Mouse (Mus musculus): ENCODE measurements around the gene Tbl2.

Gene Tbl2

DNA sequence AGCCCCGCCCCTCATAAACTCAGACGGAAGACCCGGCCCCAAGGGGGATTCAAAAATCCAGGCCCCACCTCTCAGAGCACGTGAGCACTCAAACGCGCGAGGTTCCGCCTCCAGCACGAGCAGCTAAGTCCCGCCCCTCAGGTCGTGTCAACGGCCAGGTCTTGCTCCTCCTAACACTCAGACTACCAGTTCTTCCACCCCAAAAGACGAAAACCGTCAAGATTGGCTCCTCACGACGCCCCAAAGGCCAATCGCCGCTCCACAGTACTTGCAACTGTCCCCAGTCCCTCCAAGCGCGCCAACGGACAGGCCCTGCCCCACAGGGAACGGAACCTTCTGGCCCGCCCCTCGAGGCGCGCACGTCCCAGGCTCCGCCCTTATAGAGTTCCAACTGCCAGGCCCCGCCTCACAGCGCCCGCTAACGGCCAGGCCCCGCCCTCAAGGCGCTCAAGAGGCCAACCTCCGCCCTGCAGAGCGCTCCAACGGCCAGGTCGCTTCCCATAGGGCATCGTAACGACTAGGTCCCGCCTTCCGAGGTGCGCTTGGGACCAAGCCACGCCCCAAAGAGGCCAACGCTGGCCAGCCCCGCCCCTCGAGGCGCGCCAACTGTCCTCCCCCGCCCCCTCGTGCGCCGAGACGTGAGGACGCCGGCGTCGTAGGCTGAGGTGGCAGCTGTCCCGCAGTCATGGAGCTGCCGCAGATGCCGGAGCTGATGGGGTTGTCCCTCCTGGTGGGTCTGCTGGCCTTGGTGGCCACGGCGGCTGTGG, at the start of gene Tbl2:
Gene Tbl2 (plus strand): TSS at position 605 of the 767 bp plus-strand sequence.
- peak; percentile 98 to 99 for DNase-seq

DNA sequence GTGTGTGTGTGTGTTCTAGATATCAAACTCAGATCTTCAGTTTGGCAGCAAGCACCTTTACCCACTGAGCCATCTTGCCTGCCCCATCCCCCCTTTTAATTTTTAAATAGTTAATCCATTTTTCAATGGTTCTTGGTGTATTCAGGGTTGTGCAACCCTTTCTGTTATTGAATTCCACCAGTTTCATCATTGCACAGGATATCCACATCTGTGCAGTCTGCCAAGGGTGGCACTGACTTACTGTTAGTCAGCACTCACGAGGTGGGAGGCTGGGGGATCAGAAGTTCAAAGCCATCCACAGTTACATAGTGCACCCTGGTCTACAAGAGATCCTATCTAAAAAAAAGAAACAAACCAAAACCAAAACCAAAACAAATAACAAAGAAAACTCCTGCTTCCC, 48.5 kb upstream of the Tbl2 start:
- no peak for DNase-seq

DNA sequence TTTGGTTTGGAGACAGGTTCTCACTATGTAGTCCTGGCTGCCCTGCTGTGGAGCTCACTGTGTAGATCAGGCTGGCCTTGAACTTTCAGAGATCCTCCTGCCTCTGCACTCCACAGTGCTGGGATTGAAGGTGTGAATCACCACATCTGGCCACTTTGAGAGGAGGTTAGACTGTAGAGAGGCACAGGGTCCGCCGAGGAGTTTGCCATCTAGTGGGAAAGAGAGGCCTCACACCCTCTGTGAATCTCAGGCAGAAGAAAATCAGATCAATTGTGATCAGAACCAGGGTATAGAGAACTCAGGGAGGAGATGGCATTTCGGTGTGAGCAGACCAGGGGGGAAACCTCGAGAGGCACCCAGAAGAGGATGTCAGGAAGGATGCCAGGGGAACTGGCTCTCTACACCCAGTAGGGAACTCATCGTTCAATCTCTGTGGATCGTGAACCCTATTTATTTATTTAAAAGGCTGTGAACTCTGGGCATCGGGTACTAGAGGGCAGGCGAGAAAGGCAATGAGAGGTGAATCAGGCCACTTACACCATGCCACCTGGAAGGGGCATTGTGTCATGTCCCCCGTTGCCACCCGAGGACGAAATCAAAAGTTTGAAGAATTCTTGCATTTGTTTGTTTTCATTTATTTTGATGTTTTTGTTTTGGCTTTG, 45.3 kb upstream of the Tbl2 start:
- DNase-seq: no peak

DNA sequence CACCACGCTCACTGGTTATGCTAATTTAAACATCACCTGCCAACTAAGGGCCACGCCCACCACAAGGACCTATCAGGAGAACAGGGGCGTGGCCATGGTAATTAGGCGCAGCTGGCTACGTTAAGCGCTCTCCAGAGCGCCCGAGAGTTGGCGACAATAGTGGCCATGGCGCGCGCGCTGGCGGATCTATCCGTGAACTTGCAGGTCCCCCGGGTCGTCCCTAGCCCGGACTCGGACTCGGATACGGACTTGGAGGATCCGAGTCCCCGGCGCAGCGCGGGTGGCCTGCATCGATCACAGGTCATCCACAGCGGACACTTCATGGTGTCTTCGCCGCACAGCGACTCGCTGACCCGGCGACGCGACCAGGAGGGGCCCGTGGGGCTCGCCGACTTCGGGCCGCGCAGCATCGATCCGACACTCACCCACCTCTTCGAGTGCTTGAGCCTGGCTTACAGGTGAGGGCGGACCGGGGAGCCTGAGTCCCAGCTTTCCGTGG, 42.6 kb upstream of the Tbl2 start:
- DNase-seq: peak; percentile 36 to 53

DNA sequence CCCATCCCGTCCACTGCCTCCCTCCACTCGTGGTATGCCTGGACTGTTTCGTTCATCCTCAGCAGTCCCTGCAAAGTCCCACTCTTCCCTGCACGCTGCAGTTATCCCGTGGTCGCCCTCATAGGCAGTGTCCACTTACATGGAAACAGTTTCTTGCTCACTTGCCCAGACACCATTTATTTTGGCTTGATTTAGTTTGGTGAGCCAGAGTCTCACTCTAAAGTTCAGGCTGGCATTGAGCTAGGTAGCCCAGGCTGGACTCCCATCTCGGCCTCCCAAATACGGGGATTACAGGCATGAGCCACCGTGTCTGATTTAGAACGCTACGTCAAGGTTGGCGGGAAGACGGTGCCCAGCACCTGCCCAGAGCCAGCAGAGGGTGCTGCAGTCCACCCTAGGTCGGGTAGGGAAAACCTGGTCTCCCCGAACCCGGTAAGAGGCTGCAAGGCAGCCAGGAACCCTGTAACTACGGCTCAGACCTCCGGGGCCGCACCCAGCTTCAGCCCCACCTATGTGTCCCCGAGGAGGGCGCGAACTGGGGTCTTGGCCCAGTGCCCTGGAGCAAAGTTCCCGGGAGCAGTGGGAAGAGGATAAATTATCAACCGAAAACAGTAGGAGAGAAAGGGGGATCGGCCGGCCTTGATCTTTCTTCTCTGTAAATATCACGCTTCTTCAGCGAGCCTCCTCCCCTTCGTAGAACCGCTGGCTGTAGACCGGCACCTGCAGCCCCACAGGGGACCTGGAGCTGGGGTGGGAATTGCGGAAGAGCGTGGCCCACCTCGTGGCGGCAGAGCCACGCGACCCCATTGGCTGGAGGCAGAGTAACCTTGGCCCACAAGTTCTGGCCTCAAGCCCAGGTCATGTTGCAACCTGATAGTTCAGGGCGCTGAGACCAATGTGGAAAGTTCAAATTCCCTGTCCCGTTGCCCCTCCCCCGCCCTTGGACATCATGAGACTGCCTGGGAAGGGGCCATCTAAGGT, 41.6 kb upstream of the Tbl2 start:
- DNase-seq: no peak

DNA sequence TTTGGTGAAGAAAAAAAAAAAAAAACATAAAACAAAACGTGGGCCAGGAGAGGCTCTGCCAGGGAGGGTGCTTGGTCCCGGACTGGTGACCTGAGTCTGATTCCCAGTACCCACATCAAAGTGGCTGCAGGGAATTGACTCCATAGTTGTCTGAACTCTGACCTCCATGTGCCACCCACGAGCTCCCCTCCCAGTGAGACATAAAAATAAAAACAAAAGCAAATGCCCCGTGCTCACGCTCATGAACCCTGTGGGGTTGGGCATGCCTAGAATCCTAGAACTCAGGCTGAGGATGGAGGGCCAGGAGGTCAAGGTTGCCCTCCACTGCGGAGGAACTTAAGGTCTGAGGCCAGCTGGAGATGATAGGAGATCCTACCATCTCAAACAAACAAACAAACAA, 40.4 kb upstream of the Tbl2 start:
- no peak for DNase-seq

DNA sequence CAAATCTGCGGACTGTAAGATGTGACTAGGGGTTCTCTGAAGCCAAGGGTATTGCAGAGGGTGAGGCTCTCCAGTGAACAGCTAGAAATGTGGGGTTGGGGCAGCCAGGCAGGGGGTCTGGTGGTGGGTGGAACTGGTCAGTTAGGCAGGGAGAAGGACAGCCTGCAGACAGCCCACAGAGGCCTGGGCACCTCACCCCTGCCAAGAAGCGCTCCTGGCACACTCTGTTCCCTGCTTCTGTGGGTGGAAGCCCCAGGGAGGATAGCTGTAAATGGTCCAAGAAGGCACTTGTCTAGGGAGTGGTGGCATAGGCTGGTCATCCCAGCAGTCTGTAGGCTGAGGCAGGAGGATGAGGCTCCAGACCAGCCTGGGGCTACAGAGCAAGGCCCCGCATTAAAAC, 40.0 kb upstream of the Tbl2 start:
- DNase-seq: no peak

DNA sequence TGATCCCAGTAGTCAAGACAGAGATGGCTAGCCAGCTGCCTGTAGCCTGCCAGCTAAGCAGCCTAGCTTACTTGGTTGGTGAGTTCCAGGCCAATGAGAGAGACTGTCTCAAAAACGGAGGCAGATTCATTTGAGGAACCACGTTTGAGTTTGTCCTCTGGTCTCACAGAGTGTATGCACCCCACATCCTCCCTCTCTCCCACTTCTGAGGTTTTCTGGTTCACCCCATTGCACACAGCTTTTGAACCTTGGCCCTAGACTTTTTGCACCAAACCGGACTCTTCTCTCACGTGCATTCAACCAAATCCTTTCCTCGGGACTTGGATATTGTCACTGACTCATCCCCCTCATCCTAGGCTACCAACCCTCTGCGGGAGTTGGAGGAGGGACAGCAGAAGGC, 39.5 kb upstream of the Tbl2 start:
- DNase-seq: no peak

DNA sequence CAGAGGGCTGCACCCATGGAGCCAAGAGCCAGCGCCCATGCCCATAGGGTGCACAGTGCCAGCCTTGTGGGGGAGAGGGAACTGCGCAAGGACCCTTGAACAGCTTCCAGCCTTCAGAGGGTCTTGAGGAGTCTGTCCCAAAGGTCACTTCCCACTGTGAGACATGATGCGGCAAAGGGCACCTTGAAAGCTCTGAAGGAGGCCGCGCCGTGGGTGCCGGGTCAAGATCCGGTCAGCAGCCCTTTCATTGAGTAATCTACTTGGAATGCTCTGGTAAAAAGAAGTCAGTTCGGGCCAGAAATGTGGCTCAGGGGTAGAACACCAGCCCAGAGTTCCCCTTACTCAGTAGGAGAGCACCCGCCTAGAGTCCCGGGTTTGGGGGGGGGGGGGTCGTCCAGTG, 35.7 kb upstream of the Tbl2 start:
- no peak for DNase-seq

DNA sequence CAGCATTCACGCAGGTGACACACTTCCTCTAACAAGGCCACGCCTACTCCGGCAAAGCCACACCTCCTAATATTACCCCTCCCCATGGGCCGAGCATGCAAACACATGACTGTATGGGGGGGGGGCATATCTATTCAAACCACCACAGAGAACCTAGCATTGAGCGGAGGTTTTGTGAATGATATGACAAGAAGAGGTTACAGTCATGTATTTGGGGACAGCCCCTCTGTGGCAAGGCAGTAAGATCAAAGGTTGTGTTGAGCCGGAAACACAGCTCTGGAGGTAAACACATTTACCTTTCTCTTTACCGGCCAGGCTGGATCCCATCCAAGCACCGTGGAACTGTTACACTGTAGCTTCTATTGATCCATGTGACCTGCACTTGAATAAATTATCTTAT, 34.2 kb upstream of the Tbl2 start:
- no peak for DNase-seq

DNA sequence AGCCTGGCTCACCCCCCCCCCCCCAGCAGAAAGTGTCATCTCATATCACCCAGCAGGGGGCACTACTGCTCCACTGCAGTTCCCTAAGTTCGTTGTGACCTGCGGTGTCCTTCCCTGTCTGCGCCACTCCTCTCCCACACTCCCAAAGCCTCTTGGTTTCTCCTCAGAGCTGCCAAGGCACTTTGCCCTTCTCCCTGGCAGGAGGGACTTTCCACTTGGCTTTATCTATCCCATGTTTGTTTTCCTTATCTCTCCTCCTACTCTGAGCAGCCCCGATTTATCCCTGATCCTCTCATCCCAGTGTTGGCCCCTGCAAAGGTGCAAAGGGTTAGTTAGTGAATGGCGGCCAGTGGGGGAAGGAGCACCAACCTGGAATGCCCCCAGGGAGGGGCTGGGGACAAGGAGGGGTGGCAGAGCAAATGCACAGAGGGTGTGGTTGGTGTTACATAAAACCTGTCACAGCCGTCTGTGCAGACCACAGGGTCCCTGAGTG, 30.8 kb upstream of the Tbl2 start:
- DNase-seq: peak in 1 of 2 experiments; percentile 31

DNA sequence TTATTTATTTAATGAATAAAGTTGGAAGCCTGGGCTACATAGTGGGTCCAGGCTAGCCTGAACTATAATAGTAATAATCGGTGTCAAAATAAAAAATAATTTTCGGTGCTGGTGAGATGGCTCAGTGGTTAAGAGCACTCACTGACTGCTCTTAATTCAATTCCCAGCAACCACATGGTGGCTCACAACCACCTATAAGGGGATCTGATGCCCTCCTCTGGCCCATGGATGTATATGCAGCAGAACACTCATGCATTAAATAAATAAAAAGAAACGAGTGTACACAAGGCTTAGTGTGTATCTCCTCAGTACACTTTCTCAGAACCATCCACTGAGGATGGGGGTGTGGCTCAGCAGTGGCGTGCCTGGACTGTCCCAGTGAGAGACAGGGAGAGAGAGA, 28.7 kb upstream of the Tbl2 start:
- DNase-seq: no peak

DNA sequence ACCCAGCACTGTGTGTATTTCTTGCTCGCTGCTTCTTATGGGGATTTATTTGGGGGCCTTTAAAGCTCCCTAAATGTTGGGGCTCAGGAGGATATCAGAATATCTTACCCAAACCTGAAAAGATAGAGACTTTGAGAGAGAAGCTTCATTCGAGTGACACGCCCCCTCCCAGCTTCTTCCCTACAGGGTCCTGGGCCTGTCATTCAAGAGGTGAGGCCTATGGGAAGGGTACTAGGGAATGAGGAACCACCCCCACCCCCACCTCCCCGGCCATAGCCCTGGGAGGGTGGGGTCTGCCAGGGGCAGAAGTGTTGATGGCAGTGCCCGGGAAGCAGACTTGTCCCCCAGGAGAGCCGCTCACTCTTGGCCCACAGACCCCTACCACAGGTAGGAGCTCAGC, 23.3 kb upstream of the Tbl2 start:
- DNase-seq: no peak

DNA sequence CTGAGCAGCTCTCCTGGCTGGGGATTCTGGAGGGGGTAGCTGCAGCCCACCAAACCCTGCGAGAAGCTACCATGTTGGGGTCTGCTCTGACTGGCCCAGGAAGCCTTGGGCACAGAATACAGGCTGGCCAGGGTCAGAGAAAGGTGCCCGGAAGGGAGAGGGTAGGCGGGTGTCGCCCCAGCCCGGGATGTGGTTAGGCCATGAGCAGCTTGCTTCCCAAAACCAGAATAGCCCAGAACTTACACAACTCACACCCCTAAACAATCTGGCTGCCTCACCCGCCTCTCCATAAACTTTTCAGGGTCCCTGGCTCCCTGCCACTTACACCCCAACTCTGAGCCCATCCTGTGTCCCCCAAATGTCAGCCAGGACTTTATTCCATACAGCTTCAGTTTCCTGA, 21.8 kb upstream of the Tbl2 start:
- DNase-seq: no peak

DNA sequence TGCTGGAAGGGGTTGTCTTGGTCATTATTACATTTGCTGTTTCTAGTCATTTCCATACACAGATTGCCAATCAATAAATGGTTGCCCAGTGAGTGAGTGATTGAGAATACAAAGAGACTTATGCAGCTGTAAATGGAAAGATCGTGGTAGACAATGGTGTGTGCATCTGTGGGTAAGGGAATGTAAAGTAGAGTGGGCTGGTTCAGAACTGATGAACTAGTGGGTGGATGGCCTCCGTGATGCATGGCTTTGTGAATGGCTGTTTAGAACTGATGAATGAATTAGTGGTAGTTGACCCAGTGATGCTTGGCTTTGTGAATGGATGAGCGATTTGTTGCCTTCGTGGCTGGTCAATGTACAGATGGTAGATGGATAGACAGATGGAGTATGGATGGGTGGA, 19.7 kb upstream of the Tbl2 start:
- DNase-seq: no peak

DNA sequence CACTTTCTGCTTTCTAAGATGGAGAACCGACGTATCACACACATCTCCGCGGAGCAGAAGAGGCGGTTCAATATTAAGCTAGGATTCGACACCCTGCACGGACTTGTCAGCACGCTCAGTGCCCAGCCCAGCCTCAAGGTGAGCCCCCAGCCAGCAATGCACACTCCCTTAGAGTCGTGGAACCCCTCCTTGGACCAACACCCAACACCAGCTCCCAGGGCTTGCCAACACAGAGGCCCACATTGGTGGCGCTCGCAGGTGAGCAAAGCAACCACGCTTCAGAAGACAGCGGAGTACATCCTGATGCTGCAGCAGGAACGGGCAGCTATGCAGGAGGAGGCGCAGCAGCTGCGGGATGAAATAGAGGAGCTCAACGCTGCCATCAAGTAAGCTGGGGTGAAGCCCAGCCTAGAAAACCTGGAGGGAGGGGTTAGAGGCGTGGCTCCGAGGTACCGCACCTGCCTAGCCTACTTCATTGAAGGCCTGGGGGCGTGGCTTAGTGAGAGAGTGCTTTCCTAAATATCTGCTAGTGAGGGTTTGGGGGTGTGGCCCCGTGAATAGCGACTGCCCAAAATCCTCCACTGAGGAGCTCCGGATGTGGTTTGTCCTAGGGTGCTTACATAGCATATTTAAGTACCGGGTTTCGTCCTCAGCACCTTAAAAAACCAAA, 15.6 kb upstream of the Tbl2 start:
- DNase-seq: peak; percentile 63 to 87

DNA sequence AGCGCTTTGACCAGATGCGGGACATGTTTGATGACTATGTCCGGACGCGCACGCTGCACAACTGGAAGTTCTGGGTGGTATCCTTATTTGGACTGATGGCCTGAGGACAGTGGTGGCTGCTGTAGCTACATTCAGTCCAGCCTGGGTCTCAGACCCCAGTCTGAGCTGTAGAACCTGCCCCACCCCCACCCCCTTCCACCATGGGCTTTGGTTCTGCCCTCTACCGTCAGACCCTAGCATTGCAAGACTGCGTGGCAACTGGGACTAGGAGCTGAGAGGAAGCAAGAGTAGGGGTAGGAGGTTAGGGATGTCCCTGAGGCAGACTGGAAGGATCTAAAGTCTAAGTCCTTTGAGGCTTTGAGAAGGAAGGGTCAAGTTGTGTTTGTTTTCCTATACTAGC, 14.9 kb upstream of the Tbl2 start:
- DNase-seq: no peak

DNA sequence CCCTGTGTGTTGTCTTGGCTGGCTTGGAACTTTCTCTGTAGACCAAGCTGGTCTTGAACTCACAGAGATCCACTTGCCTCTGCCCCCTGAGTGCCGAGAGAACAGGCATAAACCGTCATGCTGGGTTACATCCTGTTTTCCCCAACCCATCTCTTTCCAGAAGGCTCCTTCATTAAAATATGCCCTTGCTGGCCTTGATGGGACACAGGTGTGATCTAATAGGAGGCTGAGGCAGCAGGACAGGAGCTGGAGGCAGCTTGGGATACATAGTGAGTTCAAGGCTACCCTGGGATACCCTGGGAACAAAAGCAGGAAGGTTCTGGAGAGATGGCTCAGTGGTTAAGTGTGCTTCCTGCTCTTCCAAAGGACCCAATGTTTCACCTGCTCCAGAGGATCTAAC, 9.6 kb upstream of the Tbl2 start:
- DNase-seq: no peak

DNA sequence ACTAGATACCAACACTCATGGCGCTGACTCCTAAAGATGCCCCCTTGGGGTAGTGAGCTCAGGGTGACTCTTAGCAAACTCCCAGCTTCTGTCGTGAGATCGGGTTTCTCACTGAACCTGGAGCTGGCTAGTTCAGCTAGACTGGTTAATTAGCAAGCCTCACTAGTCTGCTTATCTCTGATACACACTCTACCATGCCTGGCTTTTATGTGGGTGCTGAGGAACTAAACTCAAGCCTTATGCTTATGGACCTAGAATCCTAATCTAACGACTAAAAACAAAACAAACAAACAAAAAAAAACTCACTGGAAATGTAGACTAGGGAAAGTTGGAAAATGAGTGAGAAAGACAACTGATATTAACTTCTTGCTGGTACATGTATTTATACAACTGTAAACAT, 5.0 kb upstream of the Tbl2 start:
- DNase-seq: no peak

DNA sequence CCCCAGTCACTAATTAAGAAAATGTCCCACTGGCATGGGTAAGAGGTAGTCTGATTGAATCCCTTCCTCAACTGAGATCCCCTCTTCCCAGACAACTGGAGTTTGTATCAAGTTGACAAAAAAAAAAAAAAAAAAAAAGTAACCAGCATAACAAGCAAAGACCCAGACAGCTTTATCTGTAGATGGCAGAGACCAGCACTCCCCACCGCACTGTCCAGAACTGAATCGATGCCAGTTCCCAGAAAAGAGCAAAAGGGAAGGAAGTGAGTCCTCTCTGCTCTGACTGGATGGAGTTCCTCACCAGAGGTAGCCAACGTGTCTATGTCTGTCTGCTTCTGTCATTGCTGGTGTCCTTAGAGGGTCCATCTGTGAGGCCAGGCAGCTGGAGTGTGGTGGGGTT, 3.9 kb upstream of the Tbl2 start:
- no peak for DNase-seq

DNA sequence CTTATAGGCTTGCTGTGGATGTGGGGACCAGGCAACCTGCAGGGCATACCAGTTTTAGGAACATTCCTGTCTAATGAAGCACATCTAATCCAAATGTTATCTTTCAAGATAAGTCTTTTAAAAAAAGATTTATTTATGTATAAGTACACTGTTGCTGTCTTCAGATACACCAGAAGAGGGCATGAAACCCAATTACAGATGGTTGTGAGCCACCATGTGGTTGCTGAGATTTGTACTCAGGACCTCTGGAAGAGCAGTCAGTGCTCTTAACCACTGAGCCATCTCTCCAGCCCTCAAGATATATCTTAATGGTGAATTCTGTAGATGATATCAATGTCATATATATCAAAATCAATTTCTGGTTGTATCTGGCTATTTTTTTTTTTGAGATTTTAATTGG, 3.5 kb upstream of the Tbl2 start:
- no peak for DNase-seq

DNA sequence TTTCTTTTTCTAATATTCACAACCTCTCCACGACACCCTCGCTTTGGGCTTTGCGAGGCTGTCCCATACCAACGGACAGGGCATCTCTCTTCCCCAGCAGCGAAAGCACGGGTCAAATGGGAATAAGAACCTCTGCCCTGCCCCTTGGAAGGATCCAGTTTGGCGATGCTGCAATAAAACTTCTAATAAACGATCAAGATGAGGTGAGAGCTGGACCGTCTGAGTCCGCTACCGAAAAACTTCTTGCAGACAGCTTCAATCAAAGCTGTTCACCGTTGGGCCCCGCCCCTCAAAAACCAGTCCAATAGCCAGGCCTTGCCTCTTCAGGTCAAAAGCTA, 773 bp upstream of the Tbl2 start:
- peak in 1 of 2 experiments; percentile 91 for DNase-seq

DNA sequence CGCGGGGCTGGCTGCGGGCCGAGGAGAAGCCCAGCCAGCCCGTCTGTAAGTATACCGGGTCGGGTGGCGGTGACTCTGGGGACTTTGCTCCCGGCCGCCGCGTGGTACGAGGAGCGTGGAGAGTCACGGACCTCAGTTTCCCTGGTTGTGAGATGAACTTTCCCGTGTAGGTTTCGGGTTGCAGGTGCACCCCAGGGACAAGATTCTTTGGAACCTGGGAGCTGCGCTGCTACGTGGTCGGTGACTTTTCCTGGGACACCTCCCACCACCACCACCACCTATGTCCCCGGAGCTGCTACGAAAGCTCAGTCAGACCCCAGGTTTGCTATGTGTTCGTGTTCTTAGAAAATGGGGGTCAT, 342 bp downstream of the Tbl2 start:
- DNase-seq: no peak
